10 mouse cellular contexts compared by ENCODE assay signal in genomic region chr13:12589003-12589402, GRCm38 (mm10). TPM values are rescaled to one million over a fixed set of nuclear protein-coding genes. Genes with fewer than 3 reads are reported as not detected.
DNase-seq lines count a peak whose midpoint lies in the region; ATAC-seq and TF ChIP-seq lines count a peak whose summit lies in the region.
"Had no signal": no experiment of that assay in that cellular context is flagged by ENCODE, and none has a peak within 500 bp of the region (broad histone marks: within the 10 kb centered on the region; RNA-seq: fewer than 3 reads in every experiment).

No protein-coding gene starts in this region.

- TF ChIP-seq EP300 in heart, postnatal 0 days (IDR thresholded peaks at IDR 0.05; ENCODE audit: low read depth): no peak

- TF ChIP-seq POLR2A in thymus, adult 2 months (IDR thresholded peaks at IDR 0.05; ENCODE audit: control insufficient read depth, extremely low read depth, insufficient read depth, low read length, poor library complexity): no peak

- H3K9me3 ChIP-seq in intestine, postnatal 0 days (ENCODE audit: control insufficient read depth): no peaks in the 10 kb centered on the region
- no peaks in the 10 kb centered on the region for H3K9me3 ChIP-seq in intestine, embryonic 16.5 days (ENCODE audit: control insufficient read depth, low read length)
- H3K9me3 ChIP-seq in heart, postnatal 0 days (replicated peaks; ENCODE audit: control insufficient read depth, low read length): no peaks in the 10 kb centered on the region
- no peaks in the 10 kb centered on the region for H3K9me3 ChIP-seq in midbrain, embryonic 14.5 days (ENCODE audit: control insufficient read depth, low read length)
- H3K9me3 ChIP-seq: neural tube, embryonic 12.5 days had no signal

- no peaks in the 10 kb centered on the region for H3K27me3 ChIP-seq in intestine, postnatal 0 days (replicated peaks; ENCODE audit: control insufficient read depth, insufficient read depth, low read length)
- H3K27me3 ChIP-seq in intestine, embryonic 16.5 days (replicated peaks; ENCODE audit: control insufficient read depth, insufficient read depth, low read length): no peaks in the 10 kb centered on the region
- H3K27me3 ChIP-seq in heart, postnatal 0 days (ENCODE audit: control insufficient read depth, insufficient read depth, low read length): no peaks in the 10 kb centered on the region
- no peaks in the 10 kb centered on the region for H3K27me3 ChIP-seq in midbrain, embryonic 14.5 days (ENCODE audit: control insufficient read depth, insufficient read depth, low read length)
- H3K27me3 ChIP-seq in thymus, adult 2 months (ENCODE audit: control insufficient read depth, insufficient read depth, low read length): no peaks in the 10 kb centered on the region
- H3K27me3 ChIP-seq: neural tube, embryonic 12.5 days had no signal

- no peak for ATAC-seq in intestine, postnatal 0 days
- ATAC-seq in intestine, embryonic 16.5 days: no peak
- ATAC-seq in heart, postnatal 0 days (ENCODE audit: insufficient read depth, low read depth): no peak
- no peak for ATAC-seq in midbrain, embryonic 14.5 days (ENCODE audit: low FRiP score, low TSS enrichment)

- 10% methylated on average over 3 of the region's 3 CpGs for WGBS in intestine, postnatal 0 days
- 17% methylated on average over 3 of the region's 3 CpGs for WGBS in intestine, embryonic 16.5 days
- 9% methylated on average over 3 of the region's 3 CpGs for WGBS in heart, postnatal 0 days
- WGBS in midbrain, embryonic 14.5 days: 7% methylated on average over 3 of the region's 3 CpGs
- 14% methylated on average over 3 of the region's 3 CpGs for WGBS in thymus, adult 2 months

- H3K4me2 ChIP-seq in intestine, postnatal 0 days (replicated peaks; ENCODE audit: low read depth): no peak overlapping the region
- no peak overlapping the region for H3K4me2 ChIP-seq in intestine, embryonic 16.5 days (ENCODE audit: low read depth, low read length)
- H3K4me2 ChIP-seq in heart, postnatal 0 days (ENCODE audit: low read depth, low read length): no peak overlapping the region
- no peak overlapping the region for H3K4me2 ChIP-seq in midbrain, embryonic 14.5 days (ENCODE audit: low read length)
- H3K4me2 ChIP-seq: neural tube, embryonic 12.5 days had no signal

- no peaks in the 10 kb centered on the region for H3K4me1 ChIP-seq in intestine, postnatal 0 days (replicated peaks; ENCODE audit: control insufficient read depth, insufficient read depth, low read length)
- no peaks in the 10 kb centered on the region for H3K4me1 ChIP-seq in intestine, embryonic 16.5 days (ENCODE audit: control insufficient read depth, insufficient read depth, low read length)
- no peaks in the 10 kb centered on the region for H3K4me1 ChIP-seq in heart, postnatal 0 days (ENCODE audit: control insufficient read depth, insufficient read depth)
- no peaks in the 10 kb centered on the region for H3K4me1 ChIP-seq in midbrain, embryonic 14.5 days (ENCODE audit: control insufficient read depth, insufficient read depth, low read length)
- no peaks in the 10 kb centered on the region for H3K4me1 ChIP-seq in thymus, adult 2 months (replicated peaks; ENCODE audit: control insufficient read depth, insufficient read depth, low read length)
- H3K4me1 ChIP-seq: neural tube, embryonic 12.5 days had no signal

- H3K27ac ChIP-seq in intestine, postnatal 0 days (ENCODE audit: low read depth, low read length): no peak overlapping the region
- no peak overlapping the region for H3K27ac ChIP-seq in intestine, embryonic 16.5 days (ENCODE audit: low read length)
- no peak overlapping the region for H3K27ac ChIP-seq in heart, postnatal 0 days (ENCODE audit: low read depth)
- no peak overlapping the region for H3K27ac ChIP-seq in midbrain, embryonic 14.5 days (replicated peaks; ENCODE audit: low read depth, low read length)
- H3K27ac ChIP-seq in thymus, adult 2 months (ENCODE audit: control insufficient read depth, insufficient read depth, low read length): no peak overlapping the region
- H3K27ac ChIP-seq: neural tube, embryonic 12.5 days had no signal

- H3K9ac ChIP-seq in intestine, postnatal 0 days (ENCODE audit: low read depth, low read length): no peak overlapping the region
- no peak overlapping the region for H3K9ac ChIP-seq in intestine, embryonic 16.5 days (ENCODE audit: low read depth, low read length)
- no peak overlapping the region for H3K9ac ChIP-seq in heart, postnatal 0 days (replicated peaks; ENCODE audit: low read depth, low read length)
- H3K9ac ChIP-seq in midbrain, embryonic 14.5 days (replicated peaks; ENCODE audit: low read length): no peak overlapping the region
- H3K9ac ChIP-seq: neural tube, embryonic 12.5 days had no signal

- no peaks in the 10 kb centered on the region for H3K36me3 ChIP-seq in intestine, postnatal 0 days (ENCODE audit: control insufficient read depth, insufficient read depth)
- H3K36me3 ChIP-seq in intestine, embryonic 16.5 days (ENCODE audit: control insufficient read depth, insufficient read depth, low read length): no peaks in the 10 kb centered on the region
- no peaks in the 10 kb centered on the region for H3K36me3 ChIP-seq in heart, postnatal 0 days (replicated peaks; ENCODE audit: control insufficient read depth, insufficient read depth, low read length)
- H3K36me3 ChIP-seq in midbrain, embryonic 14.5 days (ENCODE audit: control insufficient read depth, insufficient read depth, low read length): peaks cover 1% of the 10 kb centered on the region; the same call in 1 of the 2 replicates
- no peaks in the 10 kb centered on the region for H3K36me3 ChIP-seq in thymus, adult 2 months (ENCODE audit: control insufficient read depth, insufficient read depth, low read length)
- H3K36me3 ChIP-seq: neural tube, embryonic 12.5 days had no signal

- DNase-seq in Muller cell, postnatal 12 days (ENCODE audit: inconsistent ontology term): peak; percentile 9
- DNase-seq in cerebellum, postnatal 36 days: peak; percentile 20 to 32
- DNase-seq in heart, postnatal 0 days (ENCODE audit: low spot score): no peak
- DNase-seq in left cerebral cortex, adult 11 months (ENCODE audit: low spot score): peak; percentile 8
- DNase-seq in midbrain, embryonic 14.5 days: peak; percentile 75
- peak; percentile 76 for DNase-seq in thymus, adult 2 months

- peak; percentile 88 for TF ChIP-seq CTCF in intestine, postnatal 0 days (IDR thresholded peaks at IDR 0.05; ENCODE audit: low read depth)
- TF ChIP-seq CTCF in heart, postnatal 0 days (IDR thresholded peaks at IDR 0.05; ENCODE audit: low read depth): peak; percentile 73
- peak; percentile 64; the same call in 1 of the 2 replicates for TF ChIP-seq CTCF in thymus, adult 2 months (IDR thresholded peaks at IDR 0.05; ENCODE audit: borderline replicate concordance, control insufficient read depth, extremely low read depth, insufficient read depth, low read length, poor library complexity)

- no peak overlapping the region for H3K4me3 ChIP-seq in intestine, postnatal 0 days (ENCODE audit: low read depth, low read length)
- no peak overlapping the region for H3K4me3 ChIP-seq in intestine, embryonic 16.5 days (ENCODE audit: low read length)
- H3K4me3 ChIP-seq in heart, postnatal 0 days (ENCODE audit: low read depth, low read length): no peak overlapping the region
- no peak overlapping the region for H3K4me3 ChIP-seq in midbrain, embryonic 14.5 days (replicated peaks; ENCODE audit: low read depth, low read length)
- no peak overlapping the region for H3K4me3 ChIP-seq in thymus, adult 2 months (ENCODE audit: control insufficient read depth, insufficient read depth, low read length)
- H3K4me3 ChIP-seq: erythroblast, embryonic 14.5 days; neural tube, embryonic 12.5 days had no signal

RNA-seq across cellular contexts. Expression of gene Ero1lb, which starts 23.3 kb away (rescaled TPM):
- 6.1 and 6.5 TPM in 2 replicates for polyA plus RNA-seq in intestine, postnatal 0 days (2015; fragmentation: Nextera tagmentation; extraction: Ambion mirVana)
- 8.0 and 9.9 TPM in 2 replicates for polyA plus RNA-seq in intestine, embryonic 16.5 days (2015; fragmentation: Nextera tagmentation; extraction: Ambion mirVana)
- 1.4 and 8.2 TPM in 2 replicates for total RNA-seq in heart, postnatal 0 days (2014; rRNA removed; ENCODE audit: low replicate concordance)
- polyA plus RNA-seq in heart, postnatal 0 days (2015; fragmentation: Nextera tagmentation; extraction: Ambion mirVana): 2.4 and 2.5 TPM in 2 replicates
- 18.2 and 19.5 TPM in 2 replicates for polyA plus RNA-seq in midbrain, embryonic 14.5 days (2014; fragmentation: Nextera tagmentation; extraction: Ambion mirVana)
- polyA plus RNA-seq in thymus, adult 2 months (2012; rRNA removed): 14.9 and 22.1 TPM in 2 replicates
- polyA plus RNA-seq: erythroblast, embryonic 14.5 days had no signal
